Mouse (Mus musculus) forebrain, embryonic 11.5 days (tissue): ENCODE measurements at regions not wholly inside any gene's neighbourhood (a gene's known extent, or its start where the extent isn't known, plus 50 kb on each side); places are given as distances from the start of the nearest gene placed in this dataset.

Experiments
- ATAC-seq: fragments of 200-750 bp; cut with Nextera tagmentation; replicated peaks from 2 replicates; pipeline ENCODE4 v1.8.0; 2017; ENCODE audit warnings: moderate TSS enrichment; ENCODE audit not compliant: low FRiP score
- DNase-seq: peaks from one replicate; pipeline ENCODE4 v3.0.0-alpha.2; 2017; ENCODE audit warnings: low spot score
- H3K27ac ChIP-seq: fragments of 300-500 bp; sonication (generic); 2 replicates; pipeline ENCODE4 v1.5.1; 2014; ENCODE audit warnings: low read depth, low read length
- H3K27me3 ChIP-seq: fragments of 300-500 bp; sonication (generic); 2 replicates; pipeline ENCODE4 v1.6.1; 2014; ENCODE audit warnings: mild to moderate bottlenecking, low read length, mixed read lengths; ENCODE audit not compliant: control insufficient read depth, insufficient read depth
- H3K36me3 ChIP-seq: fragments of 300-500 bp; sonication (generic); 2 replicates; pipeline ENCODE4 v1.6.1; 2014; ENCODE audit warnings: mild to moderate bottlenecking, low read length, moderate library complexity, mixed read lengths; ENCODE audit not compliant: control insufficient read depth, insufficient read depth
- H3K4me1 ChIP-seq: fragments of 300-500 bp; sonication (generic); replicated peaks from 2 replicates; pipeline ENCODE4 v1.6.1; 2014; ENCODE audit warnings: low read length, mixed read lengths; ENCODE audit not compliant: control insufficient read depth, insufficient read depth
- H3K4me2 ChIP-seq: fragments of 300-500 bp; sonication (generic); 2 replicates; pipeline ENCODE4 v1.6.1; 2014; ENCODE audit warnings: low read depth, mild to moderate bottlenecking, low read length, moderate library complexity, mixed read lengths; ENCODE audit not compliant: severe bottlenecking
- H3K4me3 ChIP-seq: fragments of 300-500 bp; sonication (generic); 2 replicates; pipeline ENCODE4 v1.5.1; 2014; ENCODE audit warnings: low read depth, low read length
- H3K9ac ChIP-seq: fragments of 300-500 bp; sonication (generic); 2 replicates; pipeline ENCODE4 v1.6.1; 2014; ENCODE audit warnings: low read length
- H3K9me3 ChIP-seq: fragments of 300-500 bp; sonication (generic); 2 replicates; pipeline ENCODE4 v1.6.1; 2016; ENCODE audit warnings: low read length, mixed read lengths; ENCODE audit not compliant: control insufficient read depth
- WGBS: fragments of 180-500 bp; shearing (Covaris S2); extraction: QIAGEN DNeasy Blood & Tissue Kit; methylation state at CpG from one replicate; pipeline ENCODE4 v1.1.7; 2014; 5-methylcytosine and 5-hydroxymethylcytosine counted together

- Histone ChIP-seq H3K9me3 (no peaks in the 10 kb centered on the region), H3K4me2 (no peak overlapping the region), H3K36me3 (no peaks in the 10 kb centered on the region), H3K27me3 (no peaks in the 10 kb centered on the region), H3K27ac (no peak overlapping the region), H3K4me1 (no peaks in the 10 kb centered on the region; the same call in 1 of the 2 replicates), H3K4me3 (no peak overlapping the region), H3K9ac (no peak overlapping the region)
- ATAC-seq (peak; percentile 90), DNase-seq (peak; percentile 54)
- 16% methylated on average over 3 of the region's 3 CpGs for WGBS
Measured at GRCm38 (mm10) chr5:97537492-97538257, 80.9 kb upstream of the Gk2 start.

- Histone ChIP-seq H3K4me1 (no peaks in the 10 kb centered on the region; the same call in 1 of the 2 replicates), H3K27me3 (no peaks in the 10 kb centered on the region), H3K27ac (no peak overlapping the region), H3K4me2 (no peak overlapping the region), H3K9ac (no peak overlapping the region), H3K4me3 (no peak overlapping the region), H3K9me3 (no peaks in the 10 kb centered on the region), H3K36me3 (no peaks in the 10 kb centered on the region)
- 85% methylated on average over 5 of the region's 5 CpGs for WGBS
- ATAC-seq (no peak), DNase-seq (no peak)
Measured at GRCm38 (mm10) chr5:97533733-97534132, 76.9 kb upstream of the Gk2 start.

DNA sequence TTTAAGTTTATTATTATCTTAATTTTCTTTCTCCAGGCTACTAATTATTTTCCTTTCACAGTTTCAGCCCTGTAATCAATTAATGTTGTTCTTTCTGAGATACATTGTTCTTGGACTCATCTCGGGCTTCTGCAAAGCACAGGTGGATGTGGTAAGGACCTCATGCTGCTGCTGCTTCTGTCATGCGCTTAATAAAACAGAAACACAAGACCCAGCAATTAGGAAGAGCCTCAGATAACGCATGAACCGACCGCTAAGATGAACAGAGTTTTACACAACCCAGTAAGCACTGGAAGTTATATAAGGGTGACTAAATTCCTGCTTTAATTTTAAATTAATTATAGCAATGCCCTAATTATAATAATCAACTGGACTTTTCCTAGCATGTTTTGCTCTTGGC lies 70.7 kb upstream of the Gk2 start:
- Histone ChIP-seq H3K4me1 (no peaks in the 10 kb centered on the region), H3K9ac (no peak overlapping the region), H3K4me2 (no peak overlapping the region), H3K27ac (no peak overlapping the region), H3K4me3 (no peak overlapping the region), H3K36me3 (no peaks in the 10 kb centered on the region), H3K9me3 (no peaks in the 10 kb centered on the region), H3K27me3 (no peaks in the 10 kb centered on the region)
- DNase-seq (no peak), ATAC-seq (no peak)
- 65% methylated on average over 5 of the region's 5 CpGs for WGBS
